Mouse (Mus musculus) stomach, postnatal 0 days (tissue): Measurements from ENCODE around the gene Abi3bp.

Experiments
- CTCF ChIP-seq: IDR thresholded peaks from 2 replicates; pipeline ENCODE4 v1.5.1; 2016; ENCODE audit warnings: antibody characterized with exemption, low read depth, mild to moderate bottlenecking, moderate library complexity
- EP300 ChIP-seq: optimal IDR thresholded peaks from 2 replicates; pipeline ENCODE3; 2016; ENCODE audit warnings: antibody characterized with exemption

DNA sequence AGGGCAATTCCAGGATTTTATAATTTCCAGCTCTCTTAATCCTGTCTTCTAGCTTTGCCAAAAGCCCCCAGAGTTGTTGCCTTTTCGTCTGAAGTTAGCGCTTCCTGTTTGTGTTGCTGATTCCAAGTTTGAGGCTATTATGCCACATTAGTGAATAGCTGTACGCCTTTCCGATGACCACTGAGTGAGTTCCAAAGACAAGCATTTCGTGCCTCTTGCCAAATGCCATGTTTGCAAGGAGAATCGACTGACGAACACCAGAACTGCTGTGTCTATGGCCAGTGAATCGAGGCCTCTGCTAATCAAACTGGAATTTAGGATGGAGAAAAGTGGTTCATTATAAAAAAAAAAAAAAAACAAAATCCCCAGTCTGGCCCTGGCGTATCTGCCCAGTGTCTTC, 40.3 kb downstream of the Abi3bp start:
- no peak for TF ChIP-seq CTCF
- no peak for TF ChIP-seq EP300
